Mouse (Mus musculus) ES-Bruce4 (cell line): ENCODE results near the gene Lrmda.

ENCODE experiments used
- CTCF ChIP-seq: IDR thresholded peaks from one replicate; pipeline ENCODE4 v1.8.1; 2011; ENCODE audit warnings: low read depth, low read length
- POLR2A ChIP-seq: IDR thresholded peaks from one replicate; pipeline ENCODE4 v1.8.1; 2011; ENCODE audit warnings: low read length; ENCODE audit not compliant: insufficient read depth

DNA sequence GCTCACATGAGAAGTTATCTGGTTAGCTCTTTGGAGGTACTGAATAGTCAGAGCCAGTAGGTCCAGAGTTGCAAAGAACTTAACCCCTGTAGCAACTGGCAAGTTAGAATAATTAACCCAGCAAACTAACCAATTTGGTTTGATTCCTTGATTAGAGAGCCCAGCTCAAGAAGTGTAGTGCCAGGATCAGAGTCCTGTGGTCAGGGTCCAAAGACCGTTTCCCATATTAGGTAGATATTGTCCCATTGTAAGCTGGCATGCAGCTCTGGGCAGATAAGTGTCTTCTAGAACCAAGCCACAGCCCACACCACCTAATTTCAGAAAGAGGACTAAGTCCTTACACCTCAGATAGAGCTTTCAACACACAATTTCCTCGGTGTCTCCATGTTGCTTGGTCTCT, 473.8 kb downstream of the Lrmda start:
- TF ChIP-seq CTCF = no peak
- TF ChIP-seq POLR2A = no peak
